Mouse (Mus musculus) heart, embryonic 11.5 days (tissue): ENCODE results near the gene Dusp12. TPM values are rescaled to one million over a fixed set of nuclear protein-coding genes. Genes with fewer than 3 reads are reported as not detected.

Experiments
- ATAC-seq: fragments of 200-750 bp; cut with Nextera tagmentation; replicated peaks from 2 replicates; pipeline ENCODE4 v1.8.0; 2017; ENCODE audit warnings: moderate library complexity; ENCODE audit not compliant: insufficient number of reproducible peaks, low FRiP score, low TSS enrichment
- H3K27ac ChIP-seq: fragments of 300-500 bp; sonication (generic); 2 replicates; pipeline ENCODE4 v1.5.1; 2014; ENCODE audit warnings: mild to moderate bottlenecking, low read depth, low read length
- H3K27me3 ChIP-seq: fragments of 300-500 bp; sonication (generic); 2 replicates; pipeline ENCODE4 v1.6.1; 2014; ENCODE audit warnings: mild to moderate bottlenecking, low read length, mixed read lengths; ENCODE audit not compliant: control insufficient read depth, insufficient read depth
- H3K36me3 ChIP-seq: fragments of 300-500 bp; sonication (generic); 2 replicates; pipeline ENCODE4 v1.6.1; 2014; ENCODE audit warnings: mild to moderate bottlenecking, low read length, moderate library complexity, mixed read lengths; ENCODE audit not compliant: control insufficient read depth, insufficient read depth
- H3K4me1 ChIP-seq: fragments of 300-500 bp; sonication (generic); 2 replicates; pipeline ENCODE4 v1.6.1; 2014; ENCODE audit warnings: low read length; ENCODE audit not compliant: control insufficient read depth, insufficient read depth
- H3K4me2 ChIP-seq: fragments of 300-500 bp; sonication (generic); 2 replicates; pipeline ENCODE4 v1.6.1; 2014; ENCODE audit warnings: mild to moderate bottlenecking, moderate library complexity
- H3K4me3 ChIP-seq: fragments of 300-500 bp; sonication (generic); 2 replicates; pipeline ENCODE4 v1.5.1; 2014; ENCODE audit warnings: low read depth, low read length
- H3K9ac ChIP-seq: fragments of 300-500 bp; sonication (generic); 2 replicates; pipeline ENCODE4 v1.6.1; 2014; ENCODE audit warnings: mild to moderate bottlenecking, low read depth, low read length, moderate library complexity
- H3K9me3 ChIP-seq: fragments of 300-500 bp; sonication (generic); replicated peaks from 2 replicates; pipeline ENCODE4 v1.6.1; 2016; ENCODE audit warnings: low read length; ENCODE audit not compliant: control insufficient read depth
- WGBS: fragments of 180-500 bp; shearing (Covaris S2); extraction: QIAGEN DNeasy Blood & Tissue Kit; methylation state at CpG from one replicate; pipeline ENCODE4 v1.1.7; 2014; ENCODE audit not compliant: insufficient replicate concordance; 5-methylcytosine and 5-hydroxymethylcytosine counted together
- polyA plus RNA-seq: library from polyadenylated mRNA; unstranded; fragments of >200 nt; fragmentation: Nextera tagmentation; extraction: Ambion mirVana; gene quantifications from 2 replicates; pipeline ENCODE4 v1.2.1, GENCODE M21; 2014

Dusp12 gene
- polyA plus RNA-seq, 1 experiment from 2014 or later: 25.6 TPM

GRCm38 (mm10) chr1:170891646-170892045 is 6.3 kb upstream of the Dusp12 start:
- no peak overlapping the region for H3K4me2 ChIP-seq
- H3K27ac ChIP-seq: no peak overlapping the region
- no peaks in the 10 kb centered on the region for H3K36me3 ChIP-seq
- H3K9me3 ChIP-seq: no peaks in the 10 kb centered on the region
- no peaks in the 10 kb centered on the region for H3K27me3 ChIP-seq
- H3K9ac ChIP-seq: no peak overlapping the region
- no peak for ATAC-seq
- H3K4me3 ChIP-seq: no peak overlapping the region
- H3K4me1 ChIP-seq: no peaks in the 10 kb centered on the region
- WGBS: 41% methylated on average over 2 of the region's 2 CpGs

GRCm38 (mm10) chr1:170889310-170889709 is 4.0 kb upstream of the Dusp12 start:
- peaks cover 2% of the 10 kb centered on the region; the same call in 1 of the 2 replicates for H3K4me1 ChIP-seq

DNA sequence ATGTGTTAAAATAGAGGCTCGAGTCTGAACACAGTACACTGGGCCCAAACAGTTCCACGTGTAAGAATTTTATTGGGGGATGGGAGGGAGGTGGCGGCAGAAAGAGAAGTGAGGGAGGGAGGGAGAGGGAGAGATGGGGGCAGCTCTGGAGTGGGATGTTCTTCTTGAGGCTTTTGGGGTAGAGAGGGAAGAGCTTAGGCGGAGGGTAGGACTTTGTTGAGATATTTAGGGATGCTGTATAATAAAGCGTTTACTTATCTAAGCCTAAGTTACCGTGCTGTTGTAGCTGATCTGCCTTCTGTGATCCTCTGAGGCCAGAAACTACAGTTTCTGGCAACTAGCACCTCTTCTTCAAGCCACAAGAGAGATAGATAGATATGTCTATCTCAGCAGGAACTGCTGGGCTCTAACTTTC is 711 bp upstream of the Dusp12 start:
- WGBS: 59% methylated on average over 6 of the region's 6 CpGs

More at GRCm38 (mm10) chr1:170889310-170889709, 4.0 kb upstream of the Dusp12 start:
- WGBS: 80% methylated on average over 4 of the region's 4 CpGs
- no peak overlapping the region for H3K4me2 ChIP-seq
- no peak overlapping the region for H3K27ac ChIP-seq
- no peaks in the 10 kb centered on the region for H3K36me3 ChIP-seq
- H3K27me3 ChIP-seq: no peaks in the 10 kb centered on the region
- H3K9me3 ChIP-seq: no peaks in the 10 kb centered on the region
- ATAC-seq: no peak
- H3K9ac ChIP-seq: no peak overlapping the region
- no peak overlapping the region for H3K4me3 ChIP-seq

GRCm38 (mm10) chr1:170884390-170884789 is 950 bp downstream of the Dusp12 start:
- peaks cover 4% of the 10 kb centered on the region; the same call in 1 of the 2 replicates for H3K36me3 ChIP-seq

More for the DNA sequence above, 711 bp upstream of the Dusp12 start:
- H3K36me3 ChIP-seq: no peaks in the 10 kb centered on the region
- H3K27ac ChIP-seq: no peak overlapping the region
- no peak overlapping the region for H3K4me3 ChIP-seq
- no peak for ATAC-seq
- no peaks in the 10 kb centered on the region for H3K27me3 ChIP-seq
- no peaks in the 10 kb centered on the region for H3K9me3 ChIP-seq
- H3K4me1 ChIP-seq: peaks cover 4% of the 10 kb centered on the region; the same call in 1 of the 2 replicates
- H3K9ac ChIP-seq: no peak overlapping the region
- H3K4me2 ChIP-seq: no peak overlapping the region

GRCm38 (mm10) chr1:170882915-170883485 is 2.3 kb downstream of the Dusp12 start:
- Histone ChIP-seq H3K4me3 (no peak overlapping the region), H3K4me2 (no peak overlapping the region), H3K9ac (no peak overlapping the region), H3K36me3 (peaks cover 7% of the 10 kb centered on the region), H3K27ac (no peak overlapping the region), H3K27me3 (no peaks in the 10 kb centered on the region), H3K4me1 (peaks cover 4% of the 10 kb centered on the region; the same call in 1 of the 2 replicates), H3K9me3 (no peaks in the 10 kb centered on the region)
- 78% methylated on average over 5 of the region's 5 CpGs for WGBS
- ATAC-seq: no peak

More at GRCm38 (mm10) chr1:170884390-170884789, 950 bp downstream of the Dusp12 start:
- Histone ChIP-seq H3K4me2 (peak overlapping the region; percentile 90), H3K27me3 (no peaks in the 10 kb centered on the region), H3K9ac (peak overlapping the region; percentile 91), H3K4me3 (peak overlapping the region; percentile 92), H3K27ac (no peak overlapping the region), H3K9me3 (no peaks in the 10 kb centered on the region), H3K4me1 (peaks cover 4% of the 10 kb centered on the region; the same call in 1 of the 2 replicates)
- ATAC-seq: no peak
- WGBS: 24% methylated on average over 8 of the region's 8 CpGs

GRCm38 (mm10) chr1:170876906-170877305 is 8.4 kb downstream of the Dusp12 start:
- H3K27ac ChIP-seq: no peak overlapping the region
- WGBS: 72% methylated on average over 5 of the region's 5 CpGs
- H3K4me1 ChIP-seq: no peaks in the 10 kb centered on the region
- ATAC-seq: no peak
- peaks cover 9% of the 10 kb centered on the region for H3K36me3 ChIP-seq
- H3K4me2 ChIP-seq: no peak overlapping the region
- H3K9ac ChIP-seq: no peak overlapping the region
- no peak overlapping the region for H3K4me3 ChIP-seq
- H3K9me3 ChIP-seq: no peaks in the 10 kb centered on the region
- H3K27me3 ChIP-seq: no peaks in the 10 kb centered on the region

GRCm38 (mm10) chr1:170875676-170876075 is 9.7 kb downstream of the Dusp12 start:
- no peak overlapping the region for H3K4me3 ChIP-seq
- H3K4me2 ChIP-seq: no peak overlapping the region
- H3K36me3 ChIP-seq: peaks cover 7% of the 10 kb centered on the region
- H3K9me3 ChIP-seq: no peaks in the 10 kb centered on the region
- WGBS: 82% methylated on average over 3 of the region's 3 CpGs
- ATAC-seq: no peak
- no peak overlapping the region for H3K27ac ChIP-seq
- no peaks in the 10 kb centered on the region for H3K27me3 ChIP-seq
- no peak overlapping the region for H3K9ac ChIP-seq
- no peaks in the 10 kb centered on the region for H3K4me1 ChIP-seq

- WGBS: 93% methylated on average over 2 of the region's 2 CpGs
Observed at GRCm38 (mm10) chr1:170871961-170872360, 13.4 kb downstream of the Dusp12 start.

DNA sequence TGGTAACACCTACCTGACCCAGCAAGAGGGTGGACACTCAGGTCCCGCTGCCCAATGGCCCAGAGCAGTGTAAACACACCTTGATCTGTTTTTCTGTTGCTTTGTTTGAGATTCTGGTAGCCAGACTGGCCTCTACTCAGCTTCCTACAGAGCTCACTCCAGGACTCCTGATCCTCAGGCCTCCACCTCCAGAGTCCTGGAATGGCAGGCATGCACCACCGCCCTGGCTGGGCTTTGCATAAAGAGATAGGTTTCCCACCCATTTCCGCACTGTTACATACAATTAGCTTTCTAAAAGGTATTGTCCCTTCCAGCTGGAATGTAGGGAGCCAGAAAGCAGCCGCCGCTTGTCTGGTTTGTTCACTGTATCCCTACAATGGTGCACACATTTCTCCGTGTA is 13.9 kb downstream of the Dusp12 start:
- WGBS: 85% methylated on average over 6 of the region's 6 CpGs
- no peak overlapping the region for H3K9ac ChIP-seq
- no peaks in the 10 kb centered on the region for H3K36me3 ChIP-seq
- no peak overlapping the region for H3K27ac ChIP-seq
- 0 out of 2 replicates have a peak, but pooled peaks cover 2% of the 10 kb centered on the region for H3K4me1 ChIP-seq
- ATAC-seq: no peak
- no peak overlapping the region for H3K4me3 ChIP-seq
- H3K4me2 ChIP-seq: no peak overlapping the region
- no peaks in the 10 kb centered on the region for H3K27me3 ChIP-seq
- H3K9me3 ChIP-seq: no peaks in the 10 kb centered on the region

More at GRCm38 (mm10) chr1:170871961-170872360, 13.4 kb downstream of the Dusp12 start:
- no peak overlapping the region for H3K9ac ChIP-seq
- H3K9me3 ChIP-seq: no peaks in the 10 kb centered on the region
- H3K4me1 ChIP-seq: no peaks in the 10 kb centered on the region
- no peak overlapping the region for H3K4me2 ChIP-seq
- H3K4me3 ChIP-seq: no peak overlapping the region
- 0 out of 2 replicates have a peak, but pooled peaks cover 2% of the 10 kb centered on the region for H3K36me3 ChIP-seq
- no peak overlapping the region for H3K27ac ChIP-seq
- H3K27me3 ChIP-seq: no peaks in the 10 kb centered on the region
- ATAC-seq: no peak
